Comparison of ENCODE assay signal across 31 mouse cellular contexts in the genomic region with DNA sequence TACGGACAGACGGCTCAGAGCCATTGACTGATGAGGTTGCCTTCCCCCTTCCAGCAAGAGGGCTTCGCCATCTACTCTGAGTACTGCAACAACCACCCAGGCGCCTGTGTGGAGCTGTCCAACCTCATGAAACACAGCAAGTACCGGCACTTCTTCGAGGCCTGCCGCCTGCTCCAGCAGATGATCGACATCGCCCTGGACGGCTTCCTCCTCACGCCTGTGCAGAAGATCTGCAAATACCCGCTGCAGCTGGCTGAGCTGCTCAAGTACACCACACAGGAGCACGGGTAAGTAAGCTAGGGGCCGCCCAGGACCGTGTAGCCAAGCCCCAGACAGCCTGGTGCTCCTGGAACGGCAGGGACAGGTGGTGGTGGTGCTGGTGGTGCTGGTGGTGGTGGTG. TPM values are rescaled to one million over a fixed set of nuclear protein-coding genes. Genes with fewer than 3 reads are reported as not detected.
DNase-seq lines count a peak whose midpoint lies in the region; ATAC-seq and TF ChIP-seq lines count a peak whose summit lies in the region.
"Had no signal": no experiment of that assay in that cellular context is flagged by ENCODE, and none has a peak within 500 bp of the region (broad histone marks: within the 10 kb centered on the region; RNA-seq: fewer than 3 reads in every experiment).

No protein-coding gene starts in this region.

- no peak for ATAC-seq in forebrain, embryonic 12.5 days (ENCODE audit: low FRiP score)
- ATAC-seq in forebrain, embryonic 15.5 days (replicated peaks) = no peak
- ATAC-seq in heart, embryonic 11.5 days (replicated peaks; ENCODE audit: insufficient number of reproducible peaks, low FRiP score, low TSS enrichment) = no peak
- ATAC-seq: activated CD4-positive, CD25-positive, alpha-beta regulatory T cell, adult 4 months; hindbrain, embryonic 16.5 days; intestine, embryonic 15.5 days; Patski had no signal

- 0 out of 2 replicates have a peak overlapping the region, but pooled peaks have one; percentile 46 for H3K27ac ChIP-seq in forebrain, embryonic 12.5 days
- no peak overlapping the region for H3K27ac ChIP-seq in forebrain, embryonic 15.5 days (replicated peaks)
- H3K27ac ChIP-seq in heart, embryonic 11.5 days (ENCODE audit: low read depth, low read length) = no peak overlapping the region
- peak overlapping the region; percentile 54 for H3K27ac ChIP-seq in bone marrow, adult 2 months (ENCODE audit: control insufficient read depth, insufficient read depth, low read depth, low read length, poor library complexity)
- H3K27ac ChIP-seq: embryonic facial prominence, embryonic 12.5 days; embryonic facial prominence, embryonic 15.5 days; heart, embryonic 15.5 days; hindbrain, embryonic 10.5 days; hindbrain, embryonic 13.5 days; intestine, embryonic 15.5 days had no signal

- WGBS in forebrain, embryonic 12.5 days = 94% methylated on average over 16 of the region's 16 CpGs
- 95% methylated on average over 16 of the region's 16 CpGs for WGBS in forebrain, embryonic 15.5 days
- 89% methylated on average over 16 of the region's 16 CpGs for WGBS in heart, embryonic 11.5 days (ENCODE audit: insufficient replicate concordance)
- 84% methylated on average over 16 of the region's 16 CpGs for WGBS in bone marrow, adult 2 months

- TF ChIP-seq POLR2A in bone marrow, adult 2 months (IDR thresholded peaks at IDR 0.05; ENCODE audit: borderline replicate concordance, control insufficient read depth, low read depth, low read length) = no peak

- DNase-seq in heart, adult 11 months = peak; percentile 90
- DNase-seq in R1 (ENCODE audit: low read depth, low spot score) = peak; percentile 47
- DNase-seq in layer of hippocampus, adult 11-12 months (ENCODE audit: low spot score) = no peak
- DNase-seq: adrenal gland, postnatal 10 days; adrenal gland, postnatal 36 days; B cell, adult 2 months; cerebellum, adult 11 months; cerebellum, adult 2 months; cerebellum, adult 9-11 months; cerebellum, postnatal 25 days; gastrocnemius, postnatal 10 days; gastrocnemius, postnatal 36 days; heart, postnatal 10 days; heart, postnatal 36 days; kidney, adult 18-20 months had no signal

- H3K36me3 ChIP-seq in forebrain, embryonic 12.5 days (replicated peaks) = peaks cover 84% of the 10 kb centered on the region
- H3K36me3 ChIP-seq in forebrain, embryonic 15.5 days = peaks cover 21% of the 10 kb centered on the region
- H3K36me3 ChIP-seq in heart, embryonic 11.5 days (ENCODE audit: control insufficient read depth, insufficient read depth, low read length) = peaks cover 29% of the 10 kb centered on the region
- H3K36me3 ChIP-seq: G1E had no signal

- peaks cover 10% of the 10 kb centered on the region; the same call in 1 of the 2 replicates for H3K4me1 ChIP-seq in forebrain, embryonic 12.5 days
- peaks cover 13% of the 10 kb centered on the region for H3K4me1 ChIP-seq in forebrain, embryonic 15.5 days
- 0 out of 2 replicates have a peak, but pooled peaks cover 5% of the 10 kb centered on the region for H3K4me1 ChIP-seq in heart, embryonic 11.5 days (ENCODE audit: control insufficient read depth, insufficient read depth, low read length)
- H3K4me1 ChIP-seq in bone marrow, adult 2 months (ENCODE audit: control insufficient read depth, insufficient read depth, low read length) = peaks cover 10% of the 10 kb centered on the region
- H3K4me1 ChIP-seq: embryonic facial prominence, embryonic 12.5 days; embryonic facial prominence, embryonic 15.5 days; hindbrain, embryonic 10.5 days; intestine, embryonic 15.5 days had no signal

- no peak overlapping the region for H3K9ac ChIP-seq in forebrain, embryonic 12.5 days
- H3K9ac ChIP-seq in forebrain, embryonic 15.5 days (replicated peaks) = no peak overlapping the region
- H3K9ac ChIP-seq in heart, embryonic 11.5 days (ENCODE audit: low read depth, low read length) = no peak overlapping the region
- H3K9ac ChIP-seq: embryonic facial prominence, embryonic 12.5 days; embryonic facial prominence, embryonic 15.5 days; heart, embryonic 12.5 days; heart, embryonic 15.5 days; hindbrain, embryonic 13.5 days; intestine, embryonic 15.5 days had no signal

- TF ChIP-seq CTCF in bone marrow, adult 2 months (IDR thresholded peaks at IDR 0.05; ENCODE audit: control insufficient read depth, insufficient read depth, low read length) = no peak

- H3K4me3 ChIP-seq in forebrain, embryonic 12.5 days (replicated peaks) = no peak overlapping the region
- no peak overlapping the region for H3K4me3 ChIP-seq in forebrain, embryonic 15.5 days
- H3K4me3 ChIP-seq in heart, embryonic 11.5 days (ENCODE audit: low read depth, low read length) = no peak overlapping the region
- peak overlapping the region; percentile 21 for H3K4me3 ChIP-seq in bone marrow, adult 2 months (replicated peaks; ENCODE audit: control insufficient read depth, low read depth, low read length)
- H3K4me3 ChIP-seq: embryonic facial prominence, embryonic 12.5 days; embryonic facial prominence, embryonic 15.5 days; heart, embryonic 12.5 days; heart, embryonic 15.5 days; hindbrain, embryonic 10.5 days; hindbrain, embryonic 13.5 days; intestine, embryonic 15.5 days had no signal

- no peaks in the 10 kb centered on the region for H3K9me3 ChIP-seq in forebrain, embryonic 12.5 days
- H3K9me3 ChIP-seq in forebrain, embryonic 15.5 days = no peaks in the 10 kb centered on the region
- H3K9me3 ChIP-seq in heart, embryonic 11.5 days (replicated peaks; ENCODE audit: control insufficient read depth, low read length) = no peaks in the 10 kb centered on the region
- H3K9me3 ChIP-seq: embryonic facial prominence, embryonic 12.5 days; embryonic facial prominence, embryonic 15.5 days; G1E; heart, embryonic 12.5 days; heart, embryonic 15.5 days; hindbrain, embryonic 10.5 days; hindbrain, embryonic 13.5 days; intestine, embryonic 15.5 days had no signal

- no peaks in the 10 kb centered on the region for H3K27me3 ChIP-seq in forebrain, embryonic 12.5 days
- H3K27me3 ChIP-seq in forebrain, embryonic 15.5 days = no peaks in the 10 kb centered on the region
- H3K27me3 ChIP-seq in heart, embryonic 11.5 days (ENCODE audit: control insufficient read depth, insufficient read depth, low read length) = no peaks in the 10 kb centered on the region
- H3K27me3 ChIP-seq: CH12.LX; embryonic facial prominence, embryonic 12.5 days; embryonic facial prominence, embryonic 15.5 days; heart, embryonic 12.5 days; heart, embryonic 15.5 days; hindbrain, embryonic 13.5 days; intestine, embryonic 15.5 days; Patski had no signal

- no peak overlapping the region for H3K4me2 ChIP-seq in forebrain, embryonic 12.5 days
- H3K4me2 ChIP-seq in forebrain, embryonic 15.5 days (replicated peaks) = no peak overlapping the region
- H3K4me2 ChIP-seq in heart, embryonic 11.5 days = no peak overlapping the region
- H3K4me2 ChIP-seq: embryonic facial prominence, embryonic 12.5 days; embryonic facial prominence, embryonic 15.5 days; heart, embryonic 12.5 days; heart, embryonic 15.5 days; hindbrain, embryonic 13.5 days; intestine, embryonic 15.5 days had no signal

RNA-seq across cellular contexts. Expression of a gene that starts 16.4 kb away (rescaled TPM):
- polyA plus RNA-seq in forebrain, embryonic 12.5 days (2016; fragmentation: Nextera tagmentation; extraction: Ambion mirVana) = 0.23 and 0.37 TPM in 2 replicates
- polyA plus RNA-seq in forebrain, embryonic 15.5 days (2015; fragmentation: Nextera tagmentation; extraction: Ambion mirVana) = 0.13 and 0.17 TPM in 2 replicates
- polyA plus RNA-seq in heart, embryonic 11.5 days (2014; fragmentation: Nextera tagmentation; extraction: Ambion mirVana) = not detected in 2 replicates
- polyA plus RNA-seq in bone marrow, adult 2 months (2011; ENCODE audit: insufficient read depth, insufficient read length, low replicate concordance, missing spikeins) = 0.68 TPM in 1 of 2 replicates, not detected in the other
- polyA plus RNA-seq: activated CD4-positive, CD25-positive, alpha-beta regulatory T cell, adult 4 months; G1E; Patski had no signal

RNA-seq across cellular contexts. Expression of a gene that starts 32.8 kb away (rescaled TPM):
- 22.9 and 23.3 TPM in 2 replicates for polyA plus RNA-seq in forebrain, embryonic 12.5 days (2016; fragmentation: Nextera tagmentation; extraction: Ambion mirVana)
- 21.4 and 22.0 TPM in 2 replicates for polyA plus RNA-seq in forebrain, embryonic 15.5 days (2015; fragmentation: Nextera tagmentation; extraction: Ambion mirVana)
- polyA plus RNA-seq in heart, embryonic 11.5 days (2014; fragmentation: Nextera tagmentation; extraction: Ambion mirVana) = 26.0 and 29.9 TPM in 2 replicates
- polyA plus RNA-seq in bone marrow, adult 2 months (2011; ENCODE audit: insufficient read depth, insufficient read length, low replicate concordance, missing spikeins) = 3.1 and 3.4 TPM in 2 replicates

Comparison
In these comparisons a context has a peak if more than half of its experiments do, and no peak if none do; other contexts are left out.
1. H3K27ac ChIP-seq: peak in forebrain, embryonic 12.5 days (single experiment) and bone marrow, adult 2 months (single experiment); none in forebrain, embryonic 15.5 days (single experiment) and heart, embryonic 11.5 days (single experiment).